Mouse (Mus musculus): ENCODE data around the gene Prdx6b. TPM values are rescaled to one million over a fixed set of nuclear protein-coding genes. Genes with fewer than 3 reads are reported as not detected.

The Prdx6b gene
- total RNA-seq, 2 experiments from 2014 or later = not detected

DNA sequence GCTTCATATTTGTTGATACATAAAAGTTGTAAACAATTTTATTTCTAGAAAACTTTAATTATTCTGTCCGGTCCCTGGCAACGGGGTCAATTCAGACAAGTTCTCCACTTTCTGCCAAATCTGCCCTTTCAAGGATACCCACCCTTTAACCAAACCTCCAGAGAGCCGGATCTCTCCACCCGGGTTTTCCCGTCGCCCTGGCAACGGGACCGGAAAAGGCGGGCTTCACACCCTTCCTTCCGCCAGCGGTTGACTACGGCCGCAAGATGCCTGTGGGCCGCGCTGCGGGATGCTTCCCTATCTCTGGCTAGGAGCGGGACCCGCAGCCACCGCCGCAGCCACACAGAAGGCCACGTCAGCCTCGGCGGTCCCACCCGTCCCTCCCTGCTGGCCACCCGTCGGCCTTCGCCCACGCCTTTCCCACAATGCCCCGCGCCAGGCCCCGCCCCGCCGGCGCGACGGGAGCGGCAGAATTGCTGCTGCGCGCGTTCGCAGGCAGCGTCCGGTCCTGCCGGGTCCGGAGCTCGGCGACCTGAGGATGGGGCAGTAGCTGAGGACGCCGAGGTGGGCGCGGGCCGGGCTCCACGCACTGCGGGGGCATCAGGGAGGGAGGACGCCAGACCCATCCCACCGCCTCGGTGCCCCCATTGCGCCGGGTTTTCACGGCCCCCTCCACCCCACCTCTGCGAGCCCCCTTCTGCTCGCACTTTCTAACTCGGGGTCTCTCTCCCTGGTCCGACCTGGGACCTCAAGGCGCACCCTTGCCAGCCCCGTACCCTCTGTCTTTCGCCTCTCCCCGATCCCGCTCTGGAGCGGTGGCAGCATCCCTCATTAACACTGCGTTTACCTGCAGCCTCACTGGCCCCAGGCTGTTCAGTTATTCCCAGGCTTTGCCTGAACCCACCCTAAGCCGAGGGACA, 23.2 kb downstream of the Prdx6b start, which contains the start of gene Dnajc10:
Gene Dnajc10 (plus strand): TSS at position 225 of the 920 bp plus-strand sequence.
- intact Hi-C loops (cut with DNase I) = no loop called here

DNA sequence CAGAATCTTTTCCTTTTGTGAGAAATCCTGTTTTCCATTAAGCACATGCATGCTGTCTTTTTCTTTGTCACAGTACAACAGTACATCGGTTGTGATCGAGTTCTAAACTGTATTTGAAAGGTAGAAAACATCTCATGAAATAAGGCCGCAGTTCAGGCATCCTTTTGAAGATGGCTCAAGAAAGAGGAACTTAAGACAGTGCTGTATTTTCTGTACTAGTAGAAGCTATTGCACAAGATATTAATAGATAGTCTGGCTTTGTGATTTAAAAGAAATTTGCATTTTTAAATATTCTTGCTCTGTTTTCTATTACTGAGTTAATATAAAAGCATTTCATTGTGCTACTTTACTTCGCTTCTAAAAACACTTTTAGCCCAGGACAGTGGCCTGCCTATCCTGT, 30.6 kb downstream of the Prdx6b start:
- no peak for DNase-seq (ENCODE audit: extremely low spot score in 1 of 2, low spot score in 2 of 2)
- intact Hi-C loops (cut with DNase I) = loop anchor here (10.0 kb wide), 1 partner anchor 332 kb away; no protein-coding TSS in a partner anchor

More for the DNA sequence above, 23.2 kb downstream of the Prdx6b start, which contains the start of gene Dnajc10:
- peak; percentile 90 to 97 for DNase-seq (ENCODE audit: extremely low spot score in 1 of 2, low spot score in 2 of 2)

DNA sequence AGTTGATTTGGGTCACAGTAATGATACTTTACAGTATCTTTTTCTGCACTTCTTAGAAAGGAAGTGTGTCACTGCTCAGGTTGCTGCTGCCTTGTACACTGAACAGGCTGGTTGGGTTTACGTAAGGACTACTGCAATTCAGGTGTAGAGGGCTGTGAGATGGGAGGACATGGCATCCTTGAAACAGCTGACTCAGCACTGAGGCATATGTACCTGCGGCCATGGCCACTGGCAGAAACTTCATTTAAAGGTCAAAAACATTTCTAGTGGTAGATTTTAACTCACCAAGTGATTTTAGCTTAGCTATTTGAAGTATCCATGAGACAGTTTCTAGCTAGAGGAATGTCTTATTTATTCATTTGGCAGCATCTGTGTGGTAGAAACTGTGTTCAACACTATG, 33.5 kb downstream of the Prdx6b start:
- DNase-seq (ENCODE audit: extremely low spot score in 1 of 2, low spot score in 2 of 2) = no peak
- intact Hi-C loops (cut with DNase I) = loop anchor here (10.0 kb wide), 1 partner anchor 329 kb away; no protein-coding TSS in a partner anchor

- intact Hi-C loops (cut with DNase I) = loop anchor here (10.0 kb wide), 1 partner anchor 328 kb away; no protein-coding TSS in a partner anchor
- DNase-seq (ENCODE audit: extremely low spot score in 1 of 2, low spot score in 2 of 2) = no peak
These were observed 35.0 kb downstream of the Prdx6b start for GRCm38 (mm10) chr2:80327272-80327671.

DNA sequence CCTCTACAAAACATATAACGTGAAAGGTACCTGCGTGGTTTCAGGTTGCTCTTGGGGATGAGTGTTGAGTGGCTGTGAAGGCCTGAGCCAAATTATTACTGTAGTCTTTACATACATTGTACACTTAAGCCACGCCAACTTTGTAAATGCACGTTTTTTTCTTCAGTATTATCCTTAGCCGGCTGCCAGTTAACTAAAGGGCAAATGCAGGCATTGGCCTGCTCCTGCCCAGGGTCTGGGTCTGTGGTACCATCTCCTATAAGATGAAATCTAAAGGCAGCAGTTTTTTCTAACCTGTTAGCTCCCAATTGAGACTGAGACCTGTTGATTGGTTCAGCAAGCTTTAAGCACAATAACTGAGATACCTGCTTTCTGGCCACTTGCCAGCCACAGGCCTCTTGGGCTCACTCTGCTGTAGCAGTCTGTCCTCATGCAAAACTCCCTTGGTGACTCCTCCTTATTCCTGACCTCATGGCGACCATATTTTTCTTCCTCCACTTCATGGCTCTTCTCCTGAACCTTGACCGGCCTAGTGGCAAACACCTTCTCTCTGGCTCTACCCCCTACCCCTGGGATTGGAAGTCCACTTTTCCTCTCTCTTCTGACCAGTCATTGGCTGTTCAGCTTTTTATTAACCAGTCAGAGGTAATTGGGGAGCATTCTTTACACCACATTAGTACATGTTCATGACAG, 36.8 kb downstream of the Prdx6b start:
- intact Hi-C loops (cut with DNase I) = loop anchor here (10.0 kb wide), 1 partner anchor 326 kb away; no protein-coding TSS in a partner anchor
- DNase-seq (ENCODE audit: extremely low spot score in 1 of 2, low spot score in 2 of 2) = no peak

DNA sequence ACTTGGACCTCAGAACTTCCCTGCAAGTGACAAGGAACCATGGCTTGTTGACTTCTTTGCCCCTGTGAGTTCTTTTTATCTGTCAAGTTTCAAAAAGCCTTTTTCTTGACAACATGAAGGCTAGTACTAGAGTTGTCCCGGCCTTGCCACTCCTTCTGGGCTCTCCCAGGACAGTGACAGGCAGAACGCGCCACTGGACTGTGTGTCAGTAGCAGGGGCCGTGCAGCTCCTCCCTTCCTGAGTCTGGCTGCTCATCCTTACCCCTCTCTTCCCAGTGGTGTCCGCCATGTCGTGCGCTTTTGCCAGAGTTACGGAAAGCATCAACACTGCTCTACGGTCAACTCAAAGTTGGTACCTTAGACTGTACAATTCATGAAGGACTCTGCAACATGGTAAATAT, 48.3 kb downstream of the Prdx6b start:
- intact Hi-C loops (cut with DNase I) = no loop called here
- DNase-seq (ENCODE audit: extremely low spot score in 1 of 2, low spot score in 2 of 2) = no peak

Other genes with a start within 250 kb of the Prdx6b start
- gene Pde1a, start 163.0 kb upstream of the Prdx6b start, total RNA-seq (2021) = 100 to 1,000 TPM in 1 of 2 experiments, 10 to 100 TPM in 1; 99.8 to 104 TPM
- gene Dnajc10, start 23.0 kb downstream of the Prdx6b start, total RNA-seq (2021) = 10 to 100 TPM; 65.4 to 73.3 TPM
- 10 to 100 TPM; 13.4 to 16.7 TPM for gene Frzb, start 155.2 kb downstream of the Prdx6b start, total RNA-seq (2021)